Mouse (Mus musculus): ENCODE data around the gene Gm5926. TPM values are rescaled to one million over a fixed set of nuclear protein-coding genes. Genes with fewer than 3 reads are reported as not detected.

The Gm5926 gene
- not detected for polyA plus RNA-seq (2017; shearing (Covaris generic))

DNA sequence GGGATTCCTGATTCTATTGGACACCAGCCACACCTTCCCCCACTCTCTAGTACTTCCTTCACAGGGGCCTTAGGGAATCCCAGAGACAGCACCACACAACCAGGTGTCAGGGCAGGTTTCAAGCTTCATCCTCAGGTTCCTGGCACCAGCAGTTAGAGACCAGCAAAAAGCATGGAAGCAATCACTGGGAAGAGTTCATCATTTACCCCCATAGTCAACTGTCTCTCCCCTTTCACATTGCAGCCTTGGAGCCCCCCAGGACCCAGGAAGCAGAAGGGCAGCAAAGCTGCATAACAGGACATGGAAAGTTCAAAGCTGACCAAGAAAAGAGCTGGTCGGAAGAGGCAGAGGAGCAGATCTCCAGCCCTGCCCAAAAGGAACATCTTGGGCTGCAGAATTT lies at the start of gene Gm5926:
Gm5926 (plus strand) TSS at position 301 of the 400 bp plus-strand sequence.

Other genes starting within 250 kb of the Gm5926 start
- gene Btbd35f1, start 90.7 kb upstream of the Gm5926 start, polyA plus RNA-seq (2017; shearing (Covaris generic)): not detected
- not detected for gene Btbd35f21, start 75.4 kb downstream of the Gm5926 start, polyA plus RNA-seq (2017; shearing (Covaris generic))
- gene Btbd35f30, start 243.9 kb downstream of the Gm5926 start, polyA plus RNA-seq (2017; shearing (Covaris generic)): not detected

Measured in naive thymus-derived CD4-positive, alpha-beta T cell, adult 5 months (primary cell).